Mouse (Mus musculus) stomach, postnatal 0 days (tissue): ENCODE results near the gene Hist1h4d.
"Not testable (repeated sequence)": the region's sequence is repeated elsewhere in the genome, so short reads cannot be mapped to it uniquely, and the experiment has no call there.

Experiments
- CTCF ChIP-seq: IDR thresholded peaks from 2 replicates; pipeline ENCODE4 v1.5.1; 2016; ENCODE audit warnings: antibody characterized with exemption, low read depth, mild to moderate bottlenecking, moderate library complexity
- EP300 ChIP-seq: optimal IDR thresholded peaks from 2 replicates; pipeline ENCODE3; 2016; ENCODE audit warnings: antibody characterized with exemption

DNA sequence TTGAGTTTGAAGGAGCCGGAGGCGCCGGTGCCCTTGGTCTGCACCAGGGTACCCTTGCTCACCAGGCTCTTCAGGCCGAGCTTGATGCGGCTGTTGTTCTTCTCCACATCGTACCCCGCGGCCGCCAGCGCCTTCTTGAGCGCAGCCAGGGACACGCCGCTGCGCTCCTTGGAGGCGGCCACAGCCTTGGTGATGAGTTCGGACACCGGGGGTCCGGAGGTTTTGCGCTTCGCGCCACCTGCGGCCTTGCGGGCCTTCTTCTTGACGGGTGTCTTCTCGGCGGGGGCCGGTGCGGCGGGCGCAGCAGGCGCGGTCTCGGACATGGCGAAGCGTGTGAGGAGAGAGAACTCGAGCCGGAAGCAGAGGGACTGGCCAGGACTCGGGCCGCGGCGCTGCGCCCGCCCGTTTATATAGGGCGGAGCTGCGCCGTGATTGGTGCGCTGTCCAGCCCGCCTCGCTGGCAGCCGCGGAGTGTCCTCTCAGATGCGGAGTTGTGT is 40.8 kb downstream of the Hist1h4d start, which contains the start of gene Hist1h1e:
- not testable (repeated sequence) for TF ChIP-seq CTCF
- TF ChIP-seq EP300 = peak; percentile 54
